Mouse (Mus musculus): ENCODE measurements around the gene Gm3776.
"Not testable (repeated sequence)": the region's sequence is repeated elsewhere in the genome, so short reads cannot be mapped to it uniquely, and the experiment has no call there.

Gm3776 gene

GRCm38 (mm10) chr9:78256914-78257313, at the start of gene Gm3776:
Gene Gm3776 (plus strand): TSS chr9:78257129.
- DNase-seq = not testable (repeated sequence)

- no peak for DNase-seq
Measured at GRCm38 (mm10) chr9:78208956-78209355, 48.0 kb upstream of the Gm3776 start.

- DNase-seq = no peak
Measured at GRCm38 (mm10) chr9:78210079-78210478, 46.9 kb upstream of the Gm3776 start.

- no peak for DNase-seq
Measured at GRCm38 (mm10) chr9:78210821-78211220, 46.1 kb upstream of the Gm3776 start.

GRCm38 (mm10) chr9:78211521-78211920, 45.4 kb upstream of the Gm3776 start:
- no peak for DNase-seq

GRCm38 (mm10) chr9:78212341-78213049, 44.4 kb upstream of the Gm3776 start:
- peak; percentile 62 for DNase-seq

- no peak for DNase-seq
Measured at GRCm38 (mm10) chr9:78217074-78217473, 39.9 kb upstream of the Gm3776 start.

GRCm38 (mm10) chr9:78222616-78223015, 34.3 kb upstream of the Gm3776 start:
- no peak for DNase-seq

- DNase-seq = no peak
Measured at GRCm38 (mm10) chr9:78223221-78223902, 33.6 kb upstream of the Gm3776 start.

GRCm38 (mm10) chr9:78224418-78224817, 32.5 kb upstream of the Gm3776 start:
- no peak for DNase-seq

- DNase-seq = no peak
Measured at GRCm38 (mm10) chr9:78225304-78225703, 31.6 kb upstream of the Gm3776 start.

- DNase-seq = no peak
Measured at GRCm38 (mm10) chr9:78228122-78228521, 28.8 kb upstream of the Gm3776 start.

GRCm38 (mm10) chr9:78229658-78230057, 27.3 kb upstream of the Gm3776 start:
- DNase-seq = not testable (repeated sequence)

- DNase-seq = not testable (repeated sequence)
Measured at GRCm38 (mm10) chr9:78230461-78230860, 26.5 kb upstream of the Gm3776 start, which contains the start of gene Gsta1. Gene Gsta1 (plus strand): TSS chr9:78230656.

- DNase-seq = not testable (repeated sequence)
Measured at GRCm38 (mm10) chr9:78233121-78233695, 23.7 kb upstream of the Gm3776 start.

- DNase-seq = not testable (repeated sequence)
Measured at GRCm38 (mm10) chr9:78255683-78256470, 1.1 kb upstream of the Gm3776 start.

- DNase-seq = peak; percentile 50
Measured at GRCm38 (mm10) chr9:78259688-78260087, 2.8 kb downstream of the Gm3776 start.

- DNase-seq = not testable (repeated sequence)
Measured at GRCm38 (mm10) chr9:78270945-78271344, 14.0 kb downstream of the Gm3776 start.

GRCm38 (mm10) chr9:78282002-78282711, 25.2 kb downstream of the Gm3776 start:
- not testable (repeated sequence) for DNase-seq

GRCm38 (mm10) chr9:78289063-78289462, 32.1 kb downstream of the Gm3776 start:
- not testable (repeated sequence) for DNase-seq

GRCm38 (mm10) chr9:78289723-78290122, 32.8 kb downstream of the Gm3776 start, which contains the start of gene Gm10639:
Gene Gm10639 (plus strand): TSS chr9:78289923.
- DNase-seq = not testable (repeated sequence)

GRCm38 (mm10) chr9:78292462-78292861, 35.5 kb downstream of the Gm3776 start:
- not testable (repeated sequence) for DNase-seq

Measured in lung, postnatal 10 days (tissue).